Mouse (Mus musculus): ENCODE measurements around the gene Adcy6. TPM values are rescaled to one million over a fixed set of nuclear protein-coding genes. Genes with fewer than 3 reads are reported as not detected.

The Adcy6 gene
- polyA plus RNA-seq, 1 experiment from 2014 or later = 10.1 TPM

- H3K9ac ChIP-seq (ENCODE audit: low read depth, low read length) = peak overlapping the region; percentile 73
- no peaks in the 10 kb centered on the region for H3K27me3 ChIP-seq (replicated peaks; ENCODE audit: control insufficient read depth, insufficient read depth, low read length)
- peak overlapping the region; percentile 71 for H3K4me3 ChIP-seq (ENCODE audit: low read length)
- peaks cover 5% of the 10 kb centered on the region for H3K36me3 ChIP-seq (ENCODE audit: control insufficient read depth, insufficient read depth, low read length)
- no peak for ATAC-seq
- WGBS = 1% methylated on average over 15 of the region's 15 CpGs
- H3K27ac ChIP-seq (ENCODE audit: low read depth, low read length) = peak overlapping the region; percentile 90
- H3K4me2 ChIP-seq (ENCODE audit: low read length) = peak overlapping the region; percentile 88
- no peaks in the 10 kb centered on the region for H3K9me3 ChIP-seq (ENCODE audit: control insufficient read depth, low read length)
- H3K4me1 ChIP-seq (ENCODE audit: control insufficient read depth, insufficient read depth, low read depth, low read length) = peaks cover 22% of the 10 kb centered on the region
These were observed 43.0 kb downstream of the Adcy6 start for GRCm38 (mm10) chr15:98566973-98567277.

- H3K27me3 ChIP-seq (replicated peaks; ENCODE audit: control insufficient read depth, insufficient read depth, low read length) = no peaks in the 10 kb centered on the region
- no peak for ATAC-seq
- H3K27ac ChIP-seq (ENCODE audit: low read depth, low read length) = no peak overlapping the region
- no peak overlapping the region for H3K9ac ChIP-seq (ENCODE audit: low read depth, low read length)
- 92% methylated on average over 5 of the region's 5 CpGs for WGBS
- no peak overlapping the region for H3K4me2 ChIP-seq (ENCODE audit: low read length)
- peaks cover 22% of the 10 kb centered on the region for H3K36me3 ChIP-seq (ENCODE audit: control insufficient read depth, insufficient read depth, low read length)
- no peak overlapping the region for H3K4me3 ChIP-seq (ENCODE audit: low read length)
- H3K4me1 ChIP-seq (ENCODE audit: control insufficient read depth, insufficient read depth, low read depth, low read length) = no peaks in the 10 kb centered on the region
- no peaks in the 10 kb centered on the region for H3K9me3 ChIP-seq (ENCODE audit: control insufficient read depth, low read length)
These were observed 52.7 kb downstream of the Adcy6 start for GRCm38 (mm10) chr15:98557186-98557585.

- Histone ChIP-seq H3K4me2 (ENCODE audit: low read length) (no peak overlapping the region), H3K9ac (ENCODE audit: low read depth, low read length) (no peak overlapping the region), H3K4me3 (ENCODE audit: low read length) (no peak overlapping the region), H3K36me3 (ENCODE audit: control insufficient read depth, insufficient read depth, low read length) (peaks cover 31% of the 10 kb centered on the region), H3K4me1 (ENCODE audit: control insufficient read depth, insufficient read depth, low read depth, low read length) (no peaks in the 10 kb centered on the region), H3K27ac (ENCODE audit: low read depth, low read length) (no peak overlapping the region), H3K27me3 (replicated peaks; ENCODE audit: control insufficient read depth, insufficient read depth, low read length) (no peaks in the 10 kb centered on the region), H3K9me3 (ENCODE audit: control insufficient read depth, low read length) (no peaks in the 10 kb centered on the region)
- 92% methylated on average over 4 of the region's 4 CpGs for WGBS
- ATAC-seq = no peak
These were observed 54.0 kb downstream of the Adcy6 start for GRCm38 (mm10) chr15:98555881-98556280.

GRCm38 (mm10) chr15:98552758-98553157 lies 57.1 kb downstream of the Adcy6 start:
- Histone ChIP-seq H3K9me3 (ENCODE audit: control insufficient read depth, low read length) (no peaks in the 10 kb centered on the region), H3K27ac (ENCODE audit: low read depth, low read length) (no peak overlapping the region), H3K9ac (ENCODE audit: low read depth, low read length) (no peak overlapping the region), H3K27me3 (replicated peaks; ENCODE audit: control insufficient read depth, insufficient read depth, low read length) (no peaks in the 10 kb centered on the region), H3K4me3 (ENCODE audit: low read length) (no peak overlapping the region), H3K4me1 (ENCODE audit: control insufficient read depth, insufficient read depth, low read depth, low read length) (no peaks in the 10 kb centered on the region), H3K4me2 (ENCODE audit: low read length) (no peak overlapping the region), H3K36me3 (ENCODE audit: control insufficient read depth, insufficient read depth, low read length) (peaks cover 36% of the 10 kb centered on the region)
- WGBS = 98% methylated on average over 2 of the region's 2 CpGs
- no peak for ATAC-seq

- no peaks in the 10 kb centered on the region for H3K27me3 ChIP-seq (replicated peaks; ENCODE audit: control insufficient read depth, insufficient read depth, low read length)
- no peaks in the 10 kb centered on the region for H3K4me1 ChIP-seq (ENCODE audit: control insufficient read depth, insufficient read depth, low read depth, low read length)
- WGBS = 89% methylated on average over 5 of the region's 5 CpGs
- H3K9me3 ChIP-seq (ENCODE audit: control insufficient read depth, low read length) = no peaks in the 10 kb centered on the region
- peaks cover 57% of the 10 kb centered on the region for H3K36me3 ChIP-seq (ENCODE audit: control insufficient read depth, insufficient read depth, low read length)
- H3K4me3 ChIP-seq (ENCODE audit: low read length) = no peak overlapping the region
- no peak overlapping the region for H3K27ac ChIP-seq (ENCODE audit: low read depth, low read length)
- ATAC-seq = no peak
- no peak overlapping the region for H3K9ac ChIP-seq (ENCODE audit: low read depth, low read length)
- no peak overlapping the region for H3K4me2 ChIP-seq (ENCODE audit: low read length)
These were observed 63.0 kb downstream of the Adcy6 start for GRCm38 (mm10) chr15:98546843-98547242.

GRCm38 (mm10) chr15:98545151-98545550 lies 64.7 kb downstream of the Adcy6 start:
- H3K36me3 ChIP-seq (ENCODE audit: control insufficient read depth, insufficient read depth, low read length) = peaks cover 47% of the 10 kb centered on the region
- 97% methylated on average over 3 of the region's 3 CpGs for WGBS
- H3K4me2 ChIP-seq (ENCODE audit: low read length) = no peak overlapping the region
- H3K27ac ChIP-seq (ENCODE audit: low read depth, low read length) = no peak overlapping the region
- no peak overlapping the region for H3K4me3 ChIP-seq (ENCODE audit: low read length)
- no peaks in the 10 kb centered on the region for H3K4me1 ChIP-seq (ENCODE audit: control insufficient read depth, insufficient read depth, low read depth, low read length)
- no peaks in the 10 kb centered on the region for H3K9me3 ChIP-seq (ENCODE audit: control insufficient read depth, low read length)
- no peak overlapping the region for H3K9ac ChIP-seq (ENCODE audit: low read depth, low read length)
- H3K27me3 ChIP-seq (replicated peaks; ENCODE audit: control insufficient read depth, insufficient read depth, low read length) = no peaks in the 10 kb centered on the region
- ATAC-seq = no peak

GRCm38 (mm10) chr15:98543341-98543740 lies 66.5 kb downstream of the Adcy6 start:
- ATAC-seq = no peak
- no peaks in the 10 kb centered on the region for H3K4me1 ChIP-seq (ENCODE audit: control insufficient read depth, insufficient read depth, low read depth, low read length)
- H3K36me3 ChIP-seq (ENCODE audit: control insufficient read depth, insufficient read depth, low read length) = peaks cover 42% of the 10 kb centered on the region
- H3K9ac ChIP-seq (ENCODE audit: low read depth, low read length) = no peak overlapping the region
- no peaks in the 10 kb centered on the region for H3K9me3 ChIP-seq (ENCODE audit: control insufficient read depth, low read length)
- H3K27me3 ChIP-seq (replicated peaks; ENCODE audit: control insufficient read depth, insufficient read depth, low read length) = no peaks in the 10 kb centered on the region
- 81% methylated on average over 4 of the region's 4 CpGs for WGBS
- no peak overlapping the region for H3K4me2 ChIP-seq (ENCODE audit: low read length)
- H3K4me3 ChIP-seq (ENCODE audit: low read length) = no peak overlapping the region
- no peak overlapping the region for H3K27ac ChIP-seq (ENCODE audit: low read depth, low read length)

- H3K9ac ChIP-seq (ENCODE audit: low read depth, low read length) = no peak overlapping the region
- H3K27me3 ChIP-seq (replicated peaks; ENCODE audit: control insufficient read depth, insufficient read depth, low read length) = no peaks in the 10 kb centered on the region
- H3K36me3 ChIP-seq (ENCODE audit: control insufficient read depth, insufficient read depth, low read length) = peaks cover 34% of the 10 kb centered on the region
- H3K4me2 ChIP-seq (ENCODE audit: low read length) = no peak overlapping the region
- H3K9me3 ChIP-seq (ENCODE audit: control insufficient read depth, low read length) = no peaks in the 10 kb centered on the region
- no peak overlapping the region for H3K27ac ChIP-seq (ENCODE audit: low read depth, low read length)
- ATAC-seq = no peak
- H3K4me1 ChIP-seq (ENCODE audit: control insufficient read depth, insufficient read depth, low read depth, low read length) = no peaks in the 10 kb centered on the region
- H3K4me3 ChIP-seq (ENCODE audit: low read length) = no peak overlapping the region
- 94% methylated on average over 6 of the region's 6 CpGs for WGBS
These were observed 68.8 kb downstream of the Adcy6 start for GRCm38 (mm10) chr15:98541064-98541463.

Measured in hindbrain, embryonic 16.5 days (tissue).